Mouse (Mus musculus) induced T-regulatory cell, adult 2 months (primary cell): ENCODE results near the gene Padi4.

Source experiments
- DNase-seq: peaks from one replicate; pipeline ENCODE4 v3.0.0-alpha.2; 2012; ENCODE audit warnings: low read depth

The Padi4 gene

DNA sequence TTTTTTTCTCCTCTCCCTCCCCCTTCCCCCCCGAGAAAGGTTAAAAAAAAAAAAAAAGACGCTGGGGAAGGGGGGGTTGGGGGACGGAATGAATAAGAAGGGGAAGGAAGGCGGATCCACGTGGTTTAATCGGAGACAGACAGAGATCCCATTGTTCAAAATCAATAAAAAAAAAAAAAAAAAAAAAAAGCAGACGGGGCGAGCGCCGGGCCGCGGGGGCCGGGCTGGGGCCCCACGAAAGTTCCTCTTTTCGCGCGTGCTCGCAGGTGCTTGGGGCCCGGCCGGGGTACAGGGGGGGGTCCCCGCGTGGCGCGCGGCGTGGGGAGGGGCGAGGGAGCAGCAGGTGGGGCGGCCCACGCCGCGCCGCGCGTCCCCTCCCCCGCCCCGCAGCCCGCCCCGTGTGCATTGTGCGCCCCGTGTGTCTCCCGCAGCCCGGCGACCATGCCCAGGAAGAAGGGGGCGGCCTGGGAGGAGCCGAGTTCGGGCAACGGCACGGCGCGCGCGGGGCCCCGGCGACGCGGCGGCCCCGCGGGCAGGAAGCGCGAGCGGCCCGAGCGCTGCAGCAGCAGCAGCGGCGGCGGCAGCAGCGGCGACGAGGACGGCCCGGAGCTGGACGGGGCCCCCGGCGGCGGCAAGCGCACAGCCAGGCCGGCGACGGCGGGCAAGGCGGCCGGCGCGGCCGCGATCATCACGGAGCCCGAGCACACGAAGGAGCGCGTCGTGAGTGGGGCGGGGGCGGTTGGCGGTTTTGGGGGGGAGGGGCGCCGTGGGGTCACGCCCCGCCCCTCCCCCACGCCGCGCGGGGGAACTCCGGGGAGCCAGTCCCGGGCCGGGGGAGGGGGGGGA, 72.1 kb downstream of the Padi4 start:
- DNase-seq, result peak; percentile 80

DNA sequence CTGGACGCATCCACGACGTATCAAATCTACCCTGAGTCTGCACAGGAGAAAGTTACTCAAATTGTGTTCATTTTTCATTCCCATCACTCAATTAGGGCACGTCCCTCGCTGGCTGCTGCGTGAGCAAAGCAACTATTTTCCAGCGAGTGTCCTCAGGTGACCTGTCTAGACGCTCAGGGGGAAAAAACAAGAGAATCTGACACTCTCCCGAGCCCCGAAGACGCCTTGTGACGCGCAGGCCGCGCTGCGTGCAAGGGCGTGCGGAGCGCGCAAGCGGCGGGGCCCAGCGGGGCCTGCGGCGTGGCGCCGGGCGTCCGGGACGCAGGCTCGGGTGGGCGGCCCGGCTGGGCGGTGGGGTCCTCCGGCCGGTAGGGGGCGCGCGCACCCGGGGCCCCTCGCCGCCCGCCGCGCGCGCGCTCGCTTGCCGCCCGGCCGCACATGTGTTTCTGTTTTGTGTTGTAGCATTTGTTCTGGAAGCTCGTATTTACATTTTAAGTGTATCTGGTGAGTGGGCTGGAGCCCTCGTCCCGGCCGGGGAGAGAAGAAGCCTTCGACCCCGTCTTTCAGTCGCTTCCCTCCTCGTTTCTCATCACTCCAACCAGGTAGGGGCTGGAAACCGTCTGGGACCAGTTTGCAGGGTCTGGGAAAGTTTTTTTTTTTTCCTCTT, 72.9 kb downstream of the Padi4 start:
- DNase-seq, result peak; percentile 88

DNA sequence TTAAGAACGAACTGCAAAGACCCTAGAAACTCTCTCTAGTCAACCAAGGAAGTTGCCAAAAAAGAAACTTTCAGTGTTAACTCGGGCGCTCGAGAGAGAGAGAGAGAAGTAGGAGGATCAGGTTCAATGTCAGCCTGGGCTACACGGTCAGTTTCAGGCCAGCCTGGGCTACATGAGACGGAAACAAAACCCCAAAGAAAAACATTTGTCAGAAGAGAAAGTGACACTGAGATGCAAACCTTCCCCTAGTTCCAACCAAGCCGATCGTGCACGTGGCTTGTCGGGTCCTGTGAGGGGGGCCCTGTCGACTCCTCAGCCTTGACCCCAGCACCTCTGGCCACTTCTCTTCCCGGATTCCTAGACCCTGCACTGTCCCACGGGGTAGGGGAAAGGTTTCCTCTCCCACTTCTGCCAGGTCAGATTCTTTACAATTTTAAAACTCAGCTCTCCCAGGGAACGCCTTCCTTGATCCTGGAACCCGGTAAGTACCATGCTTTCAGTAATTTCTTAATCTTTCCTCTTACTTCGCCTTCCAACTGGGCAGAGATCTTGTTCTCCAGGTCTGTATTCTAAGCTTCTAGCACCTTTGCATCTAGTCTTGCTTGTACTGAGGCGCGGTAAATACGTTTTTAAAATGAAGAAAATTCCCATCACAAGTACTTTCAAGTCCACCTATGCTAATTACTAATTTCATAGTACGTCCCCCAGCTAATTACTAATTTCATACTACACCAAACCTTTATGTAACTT, 73.6 kb downstream of the Padi4 start, which contains the start of gene Rcc2:
TSS of gene Rcc2 (plus strand) at position 273 of the 750 bp plus-strand sequence.
- DNase-seq, result no peak

DNA sequence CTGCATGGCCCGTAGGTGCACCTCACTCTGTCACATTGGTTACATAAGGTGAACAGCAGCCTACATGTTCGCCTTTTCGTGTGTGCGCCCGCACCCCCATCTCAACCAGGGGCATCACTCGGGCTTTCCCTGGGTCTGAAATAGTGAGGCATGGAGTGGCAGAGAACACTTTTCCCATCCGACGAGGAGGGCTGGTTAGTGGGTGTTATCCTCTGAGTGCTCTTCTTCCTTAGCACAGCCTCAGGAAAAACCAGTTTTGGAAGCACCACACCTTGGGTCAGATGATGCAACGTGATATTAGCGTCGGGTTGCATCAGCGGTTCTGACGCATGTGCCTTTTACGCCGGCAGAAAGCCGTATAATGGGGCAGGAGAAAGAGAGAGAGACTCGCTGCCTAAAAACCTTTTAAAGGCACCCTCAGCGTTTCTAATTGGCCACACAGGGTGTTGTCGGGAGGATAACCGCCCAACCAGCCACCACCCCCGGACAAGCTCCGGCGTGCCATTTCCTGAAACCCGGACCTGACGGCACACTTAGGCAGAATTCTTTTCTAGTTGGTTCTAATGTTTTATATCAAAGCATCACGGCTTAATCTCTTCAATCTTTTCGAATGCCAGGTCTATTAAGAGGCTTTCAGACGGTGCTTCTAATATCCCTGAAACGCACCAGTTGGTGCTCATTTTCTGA, 74.5 kb downstream of the Padi4 start:
- peak; percentile 89 for DNase-seq
